Mouse (Mus musculus) midbrain, embryonic 15.5 days (tissue): Measurements from ENCODE around the gene Gas2l1. TPM values are rescaled to one million over a fixed set of nuclear protein-coding genes. Genes with fewer than 3 reads are reported as not detected.
A peak's percentile ranks its signal among the peaks of the same experiment; 100 is the strongest.

ENCODE experiments used
- ATAC-seq: fragments of 200-750 bp; cut with Nextera tagmentation; replicated peaks from 2 replicates; pipeline ENCODE4 v1.8.0; 2017; ENCODE audit warnings: moderate TSS enrichment
- H3K27ac ChIP-seq: fragments of 300-500 bp; sonication (generic); 2 replicates; pipeline ENCODE4 v1.5.1; 2015; ENCODE audit warnings: mild to moderate bottlenecking, inconsistent platforms
- H3K27me3 ChIP-seq: fragments of 300-500 bp; sonication (generic); replicated peaks from 2 replicates; pipeline ENCODE4 v1.6.1; 2015; ENCODE audit warnings: inconsistent platforms
- H3K36me3 ChIP-seq: fragments of 300-500 bp; sonication (generic); replicated peaks from 2 replicates; pipeline ENCODE4 v1.6.1; 2015; ENCODE audit warnings: inconsistent platforms
- H3K4me1 ChIP-seq: fragments of 300-500 bp; sonication (generic); 2 replicates; pipeline ENCODE4 v1.6.1; 2015; ENCODE audit warnings: inconsistent platforms
- H3K4me2 ChIP-seq: fragments of 300-500 bp; sonication (generic); 2 replicates; pipeline ENCODE4 v1.6.1; 2015; ENCODE audit warnings: inconsistent platforms, mild to moderate bottlenecking, moderate library complexity
- H3K4me3 ChIP-seq: fragments of 300-500 bp; sonication (generic); 2 replicates; pipeline ENCODE4 v1.5.1; 2015; ENCODE audit warnings: mild to moderate bottlenecking, inconsistent platforms
- H3K9ac ChIP-seq: fragments of 300-500 bp; sonication (generic); 2 replicates; pipeline ENCODE4 v1.6.1; 2015; ENCODE audit warnings: mild to moderate bottlenecking, inconsistent platforms
- H3K9me3 ChIP-seq: fragments of 300-500 bp; sonication (generic); 2 replicates; pipeline ENCODE4 v1.6.1; 2016; ENCODE audit warnings: inconsistent platforms
- WGBS: fragments of 180-500 bp; shearing (Covaris S2); methylation state at CpG from one replicate; pipeline ENCODE4 v1.1.7; 2015; ENCODE audit warnings: mixed read lengths; 5-methylcytosine and 5-hydroxymethylcytosine counted together
- polyA plus RNA-seq: library from polyadenylated mRNA; unstranded; fragments of >200 nt; fragmentation: Nextera tagmentation; extraction: Ambion mirVana; gene quantifications from 2 replicates; pipeline ENCODE4 v1.2.1, GENCODE M21; 2015

Gene Gas2l1
- polyA plus RNA-seq, 1 experiment from 2014 or later, result 25.2 TPM

DNA sequence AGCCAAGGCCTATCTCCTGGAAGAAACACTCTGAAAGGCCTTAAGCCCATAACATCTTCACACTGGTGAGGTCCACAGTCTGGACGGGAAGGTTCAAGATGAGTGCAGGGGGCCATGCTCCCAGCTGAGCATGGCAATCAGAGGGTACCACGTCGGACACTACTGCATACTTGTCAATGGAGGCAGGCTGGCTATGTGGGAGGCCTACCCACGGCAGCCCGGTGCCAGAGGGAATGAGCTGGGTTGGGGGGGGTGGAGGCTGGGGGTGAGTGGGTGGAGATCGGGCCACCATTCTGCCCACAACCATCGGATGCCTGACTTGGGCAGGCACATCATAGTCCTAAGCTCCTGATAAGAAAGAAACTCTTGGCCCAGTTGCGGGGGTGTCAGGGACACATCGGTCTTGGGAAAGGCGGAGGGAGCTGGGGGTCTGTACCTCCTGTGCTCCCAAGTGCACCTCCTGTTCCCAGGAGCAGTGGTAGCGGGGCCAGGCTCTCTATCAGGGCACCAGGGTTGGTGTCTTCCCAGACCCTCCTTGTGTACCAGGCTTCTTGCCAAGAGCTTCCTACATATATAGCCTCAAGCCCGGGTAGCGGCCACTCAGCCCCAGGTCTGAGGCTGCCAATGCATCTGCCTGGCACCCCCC is 2.1 kb downstream of the Gas2l1 start:
- Histone ChIP-seq H3K27me3 (peaks cover 55% of the 10 kb centered on the region), H3K27ac (no peak overlapping the region), H3K4me3 (no peak overlapping the region), H3K4me2 (peak overlapping the region; percentile 80; the same call in 1 of the 2 replicates), H3K4me1 (peaks cover 62% of the 10 kb centered on the region), H3K9ac (no peak overlapping the region), H3K9me3 (no peaks in the 10 kb centered on the region), H3K36me3 (peaks cover 2% of the 10 kb centered on the region; the same call in 1 of the 2 replicates)
- no peak for ATAC-seq
- 64% methylated on average over 13 of the region's 13 CpGs for WGBS

DNA sequence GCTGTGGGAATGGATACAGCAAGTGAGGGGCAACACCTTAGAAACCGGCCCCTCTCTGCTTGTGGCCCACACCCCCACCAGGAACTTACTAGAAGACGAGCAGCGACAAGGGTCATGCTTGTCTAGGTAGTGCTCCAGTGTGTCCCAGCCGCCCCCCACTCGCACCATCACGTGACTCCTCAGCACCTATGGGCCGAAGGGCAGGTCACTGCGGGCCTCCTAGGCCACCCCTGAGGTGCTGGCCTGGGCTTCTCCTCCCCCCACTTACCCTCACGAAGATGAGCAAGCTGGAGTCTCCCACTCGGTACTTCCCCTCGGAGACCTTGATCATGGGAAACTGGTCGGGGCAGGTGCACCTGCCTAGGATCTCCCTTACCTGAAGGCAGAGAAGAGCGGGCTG is 2.8 kb downstream of the Gas2l1 start:
- no peak for ATAC-seq
- H3K27ac ChIP-seq, result no peak overlapping the region
- H3K4me2 ChIP-seq, result peak overlapping the region; percentile 48
- 23% methylated on average over 13 of the region's 13 CpGs for whole genome bisulfite sequencing
- peak overlapping the region; percentile 29 for H3K4me3 ChIP-seq
- no peaks in the 10 kb centered on the region for H3K36me3 ChIP-seq
- H3K9ac ChIP-seq, result no peak overlapping the region
- no peaks in the 10 kb centered on the region for H3K9me3 ChIP-seq
- peaks cover 62% of the 10 kb centered on the region for H3K27me3 ChIP-seq
- peaks cover 66% of the 10 kb centered on the region for H3K4me1 ChIP-seq

DNA sequence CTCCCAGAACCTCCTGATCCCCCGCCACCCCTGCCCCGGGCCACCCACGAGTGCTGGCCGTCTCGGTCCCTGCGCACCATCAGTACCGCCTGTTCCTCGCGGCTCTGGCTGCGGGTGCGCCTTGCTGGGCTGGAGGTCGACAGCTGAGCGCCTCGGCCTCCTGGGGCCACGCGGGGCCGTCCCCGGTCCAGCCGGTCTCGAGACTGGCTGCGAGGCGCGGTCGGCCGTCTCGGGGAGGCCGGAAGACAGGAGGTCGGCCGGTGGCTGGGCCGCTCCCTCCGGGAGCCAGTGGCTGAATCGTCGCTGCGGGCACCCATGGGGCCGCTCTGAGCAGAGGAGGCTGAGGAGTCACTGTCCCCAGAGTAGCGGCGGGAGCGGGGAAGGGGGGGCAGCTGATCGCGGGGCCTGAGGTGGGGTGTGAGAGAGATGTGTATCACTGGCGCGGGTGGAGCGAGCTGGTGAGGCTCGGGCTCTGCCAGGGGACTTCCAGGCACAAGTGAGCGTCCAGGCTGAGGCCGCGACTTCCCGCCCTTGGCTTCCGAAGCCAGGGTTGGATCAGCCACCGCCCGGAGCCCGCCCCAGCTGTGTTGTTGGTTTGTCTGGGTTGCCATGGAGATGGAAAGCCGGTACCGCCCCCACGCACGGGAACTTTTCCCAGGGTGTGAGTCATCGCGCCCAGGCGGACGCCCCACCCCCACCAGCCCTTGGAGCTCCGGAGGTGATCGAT is 3.6 kb downstream of the Gas2l1 start:
- H3K4me3 ChIP-seq, result peak overlapping the region; percentile 29
- no peaks in the 10 kb centered on the region for H3K9me3 ChIP-seq
- H3K27me3 ChIP-seq, result peaks cover 70% of the 10 kb centered on the region
- no peak overlapping the region for H3K27ac ChIP-seq
- 4% methylated on average over 62 of the region's 62 CpGs for WGBS
- 0 out of 2 replicates have a peak overlapping the region, but pooled peaks have one; percentile 16 for H3K9ac ChIP-seq
- no peaks in the 10 kb centered on the region for H3K36me3 ChIP-seq
- H3K4me1 ChIP-seq, result peaks cover 67% of the 10 kb centered on the region
- ATAC-seq, result no peak
- H3K4me2 ChIP-seq, result peak overlapping the region; percentile 48

DNA sequence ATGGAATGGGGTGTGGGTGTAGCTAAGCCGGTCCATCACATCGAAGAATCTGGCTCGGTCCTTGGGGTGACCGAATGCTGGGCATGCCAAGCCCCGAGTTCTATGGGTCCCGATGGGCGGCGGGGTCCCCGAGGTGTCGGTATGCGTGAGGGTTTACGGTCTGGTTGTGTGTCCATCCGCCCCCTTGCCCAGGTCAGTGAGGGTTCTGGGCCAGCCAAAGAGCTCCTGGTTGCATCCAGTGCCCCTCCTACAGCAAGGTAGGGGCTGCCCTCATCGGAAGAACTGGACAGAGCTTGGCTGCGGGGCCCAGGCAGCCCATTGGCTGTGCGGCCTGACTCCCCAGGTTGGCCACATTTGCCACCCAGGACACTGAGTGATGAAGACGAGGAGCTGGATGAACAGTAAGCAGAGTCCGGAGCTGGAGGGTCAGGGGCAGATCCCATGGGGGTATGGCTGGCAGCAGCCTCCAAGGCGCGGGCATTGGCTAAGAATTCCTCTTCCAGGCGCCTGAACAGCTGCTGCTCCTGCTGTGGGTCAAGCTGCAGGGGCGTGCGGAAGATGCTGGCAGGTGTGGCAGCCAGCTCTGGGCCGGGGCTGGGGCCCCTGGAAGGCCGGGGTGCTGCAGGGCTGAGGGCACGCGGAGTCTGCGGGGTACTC is 4.2 kb downstream of the Gas2l1 start:
- no peak overlapping the region for H3K27ac ChIP-seq
- 51% methylated on average over 28 of the region's 28 CpGs for WGBS
- peak overlapping the region; percentile 48 for H3K4me2 ChIP-seq
- peaks cover 74% of the 10 kb centered on the region for H3K27me3 ChIP-seq
- no peak overlapping the region for H3K9ac ChIP-seq
- H3K4me1 ChIP-seq, result peaks cover 73% of the 10 kb centered on the region
- H3K36me3 ChIP-seq, result no peaks in the 10 kb centered on the region
- no peak for ATAC-seq
- H3K9me3 ChIP-seq, result no peaks in the 10 kb centered on the region
- H3K4me3 ChIP-seq, result peak overlapping the region; percentile 29

DNA sequence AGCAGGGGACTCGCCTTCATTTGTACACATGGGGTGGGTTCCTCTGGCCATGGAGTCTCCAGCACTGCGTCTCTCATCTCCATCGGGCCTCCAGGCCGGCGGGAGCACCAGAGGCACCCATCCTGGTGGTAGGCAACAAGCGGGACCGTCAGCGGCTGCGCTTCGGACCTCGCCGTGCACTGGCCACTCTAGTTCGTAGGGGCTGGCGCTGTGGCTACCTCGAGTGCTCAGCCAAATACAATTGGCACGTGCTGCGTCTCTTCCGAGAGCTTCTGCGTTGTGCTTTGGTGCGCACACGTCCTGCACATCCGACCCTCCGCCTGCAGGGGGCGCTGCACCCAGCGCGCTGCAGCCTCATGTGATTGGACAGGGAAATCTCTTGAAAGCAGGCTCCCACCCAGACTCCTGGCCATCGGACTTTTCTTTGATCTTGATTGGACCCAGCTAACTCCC is 5.4 kb downstream of the Gas2l1 start:
- WGBS, result 7% methylated on average over 27 of the region's 27 CpGs
- no peak overlapping the region for H3K27ac ChIP-seq
- H3K4me3 ChIP-seq, result 0 out of 2 replicates have a peak overlapping the region, but pooled peaks have one; percentile 2
- no peak for ATAC-seq
- H3K9ac ChIP-seq, result no peak overlapping the region
- H3K9me3 ChIP-seq, result no peaks in the 10 kb centered on the region
- H3K27me3 ChIP-seq, result peaks cover 78% of the 10 kb centered on the region
- no peaks in the 10 kb centered on the region for H3K36me3 ChIP-seq
- no peak overlapping the region for H3K4me2 ChIP-seq
- H3K4me1 ChIP-seq, result peaks cover 68% of the 10 kb centered on the region

DNA sequence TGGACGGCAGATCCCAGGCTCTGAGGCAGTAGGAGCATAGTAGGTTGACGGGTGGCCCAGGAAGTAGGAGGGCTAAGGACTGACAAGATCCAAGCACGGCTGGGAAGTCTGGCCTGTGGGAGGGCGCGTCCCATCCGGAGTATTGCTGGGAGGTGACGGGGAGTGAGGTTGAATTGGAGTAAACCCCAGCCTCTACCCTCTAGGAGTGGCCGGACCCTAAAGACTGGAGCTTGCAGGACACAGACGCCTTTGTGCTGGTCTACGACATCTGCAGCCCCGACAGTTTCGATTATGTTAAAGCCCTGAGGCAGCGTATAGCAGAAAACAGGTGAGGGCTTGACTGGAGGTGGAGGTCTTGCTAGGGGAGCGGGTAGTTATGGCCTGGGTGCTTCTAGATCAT is 5.9 kb downstream of the Gas2l1 start:
- ATAC-seq, result no peak
- Histone ChIP-seq H3K4me2 (no peak overlapping the region), H3K9ac (no peak overlapping the region), H3K9me3 (no peaks in the 10 kb centered on the region), H3K4me1 (peaks cover 63% of the 10 kb centered on the region), H3K4me3 (no peak overlapping the region), H3K27me3 (peaks cover 77% of the 10 kb centered on the region), H3K36me3 (no peaks in the 10 kb centered on the region), H3K27ac (no peak overlapping the region)
- WGBS, result 31% methylated on average over 14 of the region's 14 CpGs

DNA sequence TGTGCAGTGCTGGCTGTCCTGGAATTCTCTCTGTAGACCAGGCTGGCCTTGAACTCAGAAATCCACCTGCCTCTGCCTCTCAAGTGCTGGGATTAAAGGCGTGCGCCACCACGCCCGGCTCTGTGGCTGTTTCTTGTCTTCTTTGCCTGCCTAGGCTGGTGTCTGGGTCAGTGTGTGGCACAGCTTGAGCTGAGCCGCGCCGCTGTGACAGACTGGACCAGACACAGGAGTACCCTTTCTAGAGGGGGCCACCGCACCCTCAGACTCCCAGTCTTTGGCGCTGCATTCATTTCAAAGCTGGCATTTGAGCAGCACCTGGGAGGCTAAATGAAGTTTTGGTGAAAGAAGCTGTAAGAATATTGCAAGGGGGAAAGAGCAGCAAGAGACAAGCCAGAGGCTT is 6.3 kb downstream of the Gas2l1 start:
- 20% methylated on average over 9 of the region's 9 CpGs for WGBS
- Histone ChIP-seq H3K4me2 (no peak overlapping the region), H3K4me3 (no peak overlapping the region), H3K27ac (no peak overlapping the region), H3K9ac (no peak overlapping the region), H3K4me1 (peaks cover 58% of the 10 kb centered on the region), H3K36me3 (no peaks in the 10 kb centered on the region), H3K27me3 (peaks cover 72% of the 10 kb centered on the region), H3K9me3 (no peaks in the 10 kb centered on the region)
- ATAC-seq, result no peak

DNA sequence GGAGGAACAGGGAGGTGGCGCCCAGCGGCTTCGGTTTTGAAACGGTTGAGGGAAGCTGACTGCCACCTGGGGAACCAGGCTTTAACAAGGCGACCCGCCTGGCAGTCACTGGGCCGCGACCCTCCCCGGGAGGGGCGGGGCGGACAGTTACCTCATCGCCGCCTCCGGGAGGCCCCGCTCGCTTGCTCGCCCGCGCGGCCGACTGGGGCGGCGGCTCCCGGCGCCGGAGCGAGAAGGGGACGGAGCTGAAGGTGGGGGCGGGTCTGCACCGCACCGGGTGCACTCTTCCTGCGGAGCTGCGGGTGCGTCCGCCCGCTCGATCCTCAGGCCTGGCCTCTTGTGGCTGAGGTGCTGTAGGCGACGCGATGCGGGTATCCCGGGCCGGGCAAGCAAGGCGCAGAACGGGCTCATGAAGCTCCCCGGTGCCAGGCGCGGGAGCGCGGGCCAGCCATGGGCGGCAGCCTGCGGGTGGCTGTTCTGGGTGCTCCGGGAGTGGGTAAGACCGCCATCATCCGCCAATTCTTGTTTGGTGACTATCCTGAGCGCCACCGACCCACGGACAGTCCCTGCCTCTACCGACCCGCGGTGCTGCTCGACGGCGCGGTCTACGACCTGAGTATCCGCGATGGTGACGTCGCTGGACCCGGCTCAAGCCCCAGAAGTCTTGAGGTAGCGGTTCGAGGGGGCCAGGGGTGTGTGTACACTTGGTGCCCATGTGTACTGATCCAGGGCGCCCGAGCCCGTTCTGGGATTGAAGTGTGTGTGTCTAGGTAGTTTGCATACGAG is 7.1 kb downstream of the Gas2l1 start, which contains the start of gene Rasl10a:
TSS of gene Rasl10a (plus strand) at position 273 of the 786 bp plus-strand sequence.
- 1% methylated on average over 75 of the region's 77 CpGs for WGBS
- H3K9me3 ChIP-seq, result no peaks in the 10 kb centered on the region
- H3K27me3 ChIP-seq, result peaks cover 67% of the 10 kb centered on the region
- H3K4me1 ChIP-seq, result peaks cover 51% of the 10 kb centered on the region
- H3K36me3 ChIP-seq, result no peaks in the 10 kb centered on the region
- H3K9ac ChIP-seq, result peak within 1 kb of the TSS; percentile 52
- ATAC-seq, result peak; percentile 3; the same call in 1 of the 2 replicates
- H3K4me2 ChIP-seq, result peak within 1 kb of the TSS; percentile 94
- no peak within 1 kb of the TSS for H3K27ac ChIP-seq
- H3K4me3 ChIP-seq, result peak within 1 kb of the TSS; percentile 48

DNA sequence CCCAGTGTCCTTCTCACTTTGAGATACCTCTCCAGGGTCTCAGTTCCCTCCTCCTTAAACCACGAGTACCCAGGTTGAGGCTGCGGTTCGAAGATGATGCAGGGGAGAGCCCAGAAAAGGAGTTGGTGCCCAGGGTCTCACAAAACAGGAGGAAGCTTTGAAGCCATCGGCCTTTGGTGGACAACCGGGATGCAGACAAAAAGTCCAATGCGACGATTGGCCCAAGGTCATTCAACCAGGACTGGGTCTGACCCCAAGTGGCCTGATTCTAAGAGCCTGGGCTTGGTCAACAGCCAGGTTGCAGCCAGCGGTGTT is 7.6 kb downstream of the Gas2l1 start:
- Histone ChIP-seq H3K4me2 (peak overlapping the region; percentile 94), H3K36me3 (no peaks in the 10 kb centered on the region), H3K4me1 (peaks cover 45% of the 10 kb centered on the region), H3K27ac (no peak overlapping the region), H3K9me3 (no peaks in the 10 kb centered on the region), H3K27me3 (peaks cover 62% of the 10 kb centered on the region), H3K9ac (peak overlapping the region; percentile 52), H3K4me3 (peak overlapping the region; percentile 48)
- WGBS, result 8% methylated on average over 8 of the region's 8 CpGs
- 0 out of 2 replicates have a peak, but pooled peaks have one; percentile 1 for ATAC-seq

DNA sequence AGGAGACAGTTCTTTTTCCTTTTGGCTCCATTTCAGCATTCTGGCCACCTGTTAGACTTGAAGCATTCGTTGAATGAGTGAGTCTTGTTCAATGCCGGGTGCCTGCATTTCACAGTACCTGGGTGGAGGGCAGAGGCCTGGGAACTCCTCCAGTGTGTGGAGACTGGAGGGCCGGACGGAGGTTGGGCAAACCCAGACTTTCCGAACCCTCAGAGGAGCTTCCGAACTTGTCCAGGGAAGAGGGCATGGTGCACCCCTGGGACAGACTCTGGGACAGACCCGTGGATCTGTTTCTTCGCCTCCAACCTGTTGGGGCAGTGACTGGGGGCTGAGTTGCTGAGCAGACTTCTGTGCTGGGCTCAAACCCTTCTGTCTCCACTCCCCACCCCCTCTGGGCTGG is 8.1 kb downstream of the Gas2l1 start:
- no peak for ATAC-seq

DNA sequence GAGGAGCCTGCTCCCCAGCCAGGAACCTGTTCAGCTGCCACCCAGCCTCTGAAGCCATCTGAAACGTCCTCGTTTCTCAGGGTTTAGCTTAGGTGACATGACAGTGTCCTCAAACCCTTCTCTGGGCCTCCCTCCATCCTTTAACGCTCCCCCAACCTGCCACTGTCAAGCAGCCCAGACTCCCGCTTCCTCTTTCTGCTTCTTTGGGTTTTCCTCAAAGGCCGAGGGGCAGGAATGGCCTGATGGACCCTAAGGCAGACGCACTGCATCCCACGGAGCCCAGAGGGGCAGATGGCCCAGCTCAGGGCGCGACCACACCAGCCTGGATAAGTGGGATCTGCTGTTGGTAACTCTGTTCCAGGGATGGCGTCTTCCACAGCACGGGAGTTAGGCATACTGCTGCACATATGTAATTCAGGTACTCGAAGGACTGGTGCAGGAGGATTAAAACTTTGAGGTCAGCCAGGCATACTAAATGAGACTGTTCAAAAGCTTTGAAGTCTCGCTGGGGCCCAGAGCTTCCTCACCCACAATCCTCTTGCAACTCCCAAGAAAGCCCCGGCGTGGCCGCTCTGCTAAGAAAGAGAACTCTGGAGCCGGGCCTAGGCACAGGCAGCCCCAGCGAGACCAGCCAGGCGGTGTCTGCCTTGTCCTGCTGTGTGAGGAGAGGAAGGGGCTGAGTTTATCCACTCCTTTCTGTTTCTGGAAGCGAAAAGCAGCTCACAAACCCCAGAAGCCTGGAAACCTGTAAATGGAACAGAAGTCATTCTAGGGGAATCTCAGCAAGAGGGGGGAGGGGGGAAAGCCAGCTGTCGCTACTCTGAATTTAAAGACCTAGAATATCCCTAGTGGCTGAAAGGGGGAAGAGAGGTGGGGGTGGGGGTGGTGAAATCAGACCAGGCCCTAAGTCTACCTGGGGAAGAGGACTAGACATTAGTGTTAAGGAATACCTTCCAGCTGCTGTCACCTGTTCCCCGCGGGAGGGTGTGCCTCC is 8.9 kb downstream of the Gas2l1 start:
- Histone ChIP-seq H3K4me2 (no peak overlapping the region), H3K4me3 (no peak overlapping the region), H3K9me3 (no peaks in the 10 kb centered on the region), H3K27me3 (peaks cover 50% of the 10 kb centered on the region), H3K36me3 (no peaks in the 10 kb centered on the region), H3K9ac (no peak overlapping the region), H3K27ac (no peak overlapping the region), H3K4me1 (peaks cover 33% of the 10 kb centered on the region)
- 17% methylated on average over 23 of the region's 23 CpGs for WGBS
- no peak for ATAC-seq

More for the DNA sequence above, 8.1 kb downstream of the Gas2l1 start:
- 55% methylated on average over 8 of the region's 8 CpGs for WGBS
- H3K4me3 ChIP-seq, result no peak overlapping the region
- H3K27me3 ChIP-seq, result peaks cover 57% of the 10 kb centered on the region
- no peak overlapping the region for H3K9ac ChIP-seq
- no peaks in the 10 kb centered on the region for H3K9me3 ChIP-seq
- H3K36me3 ChIP-seq, result no peaks in the 10 kb centered on the region
- peaks cover 41% of the 10 kb centered on the region for H3K4me1 ChIP-seq
- no peak overlapping the region for H3K4me2 ChIP-seq
- no peak overlapping the region for H3K27ac ChIP-seq
